Mouse (Mus musculus) MN1 (cell line): ENCODE results near the gene Gm49325.

Experiments used
- DNase-seq: peaks from one replicate; pipeline ENCODE4 v3.0.0-alpha.2; 2016; ENCODE audit warnings: low spot score

Gm49325 gene

DNA sequence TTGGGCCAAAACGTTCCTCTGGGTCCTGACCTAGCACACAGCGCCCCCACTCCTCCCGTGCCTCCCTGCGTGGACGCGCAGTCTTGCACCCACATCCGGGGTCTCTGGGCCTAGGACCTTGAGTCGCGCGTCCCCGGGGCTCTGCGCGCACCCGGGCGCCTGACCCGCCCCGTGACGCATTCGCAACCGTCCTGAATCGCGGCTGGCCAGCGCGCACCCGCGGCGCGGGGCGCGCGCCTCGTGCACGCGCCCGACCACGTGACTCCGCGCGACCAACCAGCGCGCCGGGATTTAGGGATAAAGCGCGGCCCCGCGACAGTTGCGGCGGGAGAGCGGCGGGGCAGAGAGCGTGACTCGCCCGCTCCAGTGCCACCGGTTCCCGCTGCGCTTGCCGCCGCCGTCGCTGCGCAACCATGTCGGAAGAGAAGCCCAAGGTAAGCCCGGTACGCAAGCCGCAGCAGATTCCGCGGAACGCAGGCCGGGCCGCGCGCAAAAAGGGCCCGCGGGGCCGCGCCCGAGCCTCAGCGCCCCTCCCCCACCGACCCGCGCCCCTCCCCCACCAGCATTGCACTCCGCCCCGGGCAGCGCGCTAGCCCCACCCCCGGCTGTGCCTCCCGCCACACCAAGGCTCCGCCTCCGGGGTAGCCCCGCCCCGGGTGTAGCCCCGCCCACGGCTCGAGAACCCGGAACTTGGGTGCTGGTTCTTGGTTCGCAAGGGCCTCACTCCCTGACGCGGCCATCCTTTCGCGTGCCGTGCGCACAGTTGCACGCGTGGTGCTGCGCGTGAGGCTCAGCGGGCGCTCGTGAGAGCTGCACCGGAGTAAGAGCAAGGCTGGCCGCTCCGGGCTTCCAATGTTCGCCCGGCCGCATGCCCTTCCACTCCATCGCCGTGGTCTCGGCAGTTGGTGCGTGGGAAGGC lies at the start of gene Gm49325, which contains the start of gene Sumo3:
Gene Gm49325, plus strand, starts transcription at position 290 of the 919 bp plus-strand sequence.
Gene Sumo3, plus strand, starts transcription at position 190 of the 919 bp plus-strand sequence.
- peak; percentile 98 for DNase-seq

DNA sequence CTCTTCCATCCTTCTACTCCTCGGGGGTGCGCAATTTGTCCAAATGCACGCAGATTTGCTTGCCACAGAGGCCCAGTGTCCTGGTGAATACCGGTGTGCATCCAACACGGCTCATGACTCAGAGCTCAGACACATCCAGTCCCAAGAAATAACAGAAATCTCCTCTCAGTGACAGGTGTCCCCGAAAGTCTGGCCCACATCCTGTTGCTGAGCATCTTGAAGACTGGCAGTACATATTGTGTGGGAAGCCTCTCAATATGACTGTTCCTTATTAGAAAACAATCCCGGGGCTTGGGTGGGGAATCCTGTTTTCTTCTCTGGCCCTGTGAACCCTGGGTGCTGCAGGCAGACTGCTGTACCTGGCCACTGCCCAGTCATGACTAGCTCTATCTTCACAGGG lies 49.4 kb upstream of the Gm49325 start:
- DNase-seq, result no peak

DNA sequence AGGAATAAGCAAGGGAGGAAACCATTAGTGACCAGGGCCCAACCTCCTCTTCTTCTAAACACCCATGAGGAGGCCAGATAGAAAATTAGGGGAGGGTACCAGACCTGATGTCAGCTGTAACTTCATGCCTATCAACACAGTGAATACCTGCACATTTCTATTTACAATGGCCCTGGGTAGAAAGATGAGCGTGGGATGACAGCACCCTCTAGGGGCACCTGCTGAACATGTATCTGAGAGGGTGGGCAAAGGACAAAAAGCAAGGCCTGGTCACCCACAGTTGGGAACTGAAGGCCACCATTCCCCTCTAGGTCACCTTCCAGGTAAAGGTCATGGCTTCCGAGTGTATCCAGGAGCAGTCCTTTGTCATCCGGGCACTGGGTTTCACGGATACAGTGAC lies 48.4 kb upstream of the Gm49325 start:
- DNase-seq, result no peak

DNA sequence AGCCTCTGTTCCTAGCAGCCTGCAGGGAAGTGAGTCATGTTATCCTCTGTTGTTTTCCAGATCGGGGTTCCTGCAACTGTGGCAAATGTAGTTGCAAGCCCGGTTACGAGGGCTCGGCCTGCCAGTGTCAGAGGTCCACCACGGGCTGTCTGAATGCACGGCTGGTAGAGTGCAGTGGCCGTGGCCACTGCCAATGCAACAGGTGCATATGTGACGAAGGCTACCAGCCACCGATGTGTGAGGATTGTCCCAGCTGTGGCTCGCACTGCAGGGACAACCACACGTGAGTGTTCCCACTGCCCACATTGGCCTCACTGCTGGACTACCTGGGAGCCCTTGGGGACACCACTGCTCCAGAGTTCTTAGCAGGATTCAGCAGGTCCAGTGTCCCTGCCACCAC lies 45.9 kb upstream of the Gm49325 start:
- DNase-seq, result no peak

DNA sequence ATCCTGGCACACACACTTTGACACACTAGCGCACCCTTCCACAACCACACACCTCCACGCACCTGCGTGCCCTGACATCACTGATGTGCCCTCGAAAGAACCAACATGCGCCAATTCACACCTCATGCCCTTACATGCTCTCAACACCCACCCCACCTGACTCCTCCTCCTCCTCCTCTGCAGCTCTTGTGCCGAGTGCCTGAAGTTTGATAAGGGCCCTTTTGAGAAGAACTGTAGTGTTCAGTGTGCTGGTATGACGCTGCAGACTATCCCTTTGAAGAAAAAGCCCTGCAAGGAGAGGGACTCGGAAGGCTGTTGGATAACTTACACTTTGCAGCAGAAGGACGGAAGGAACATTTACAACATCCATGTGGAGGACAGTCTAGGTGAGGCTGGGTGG lies 45.2 kb upstream of the Gm49325 start:
- no peak for DNase-seq

DNA sequence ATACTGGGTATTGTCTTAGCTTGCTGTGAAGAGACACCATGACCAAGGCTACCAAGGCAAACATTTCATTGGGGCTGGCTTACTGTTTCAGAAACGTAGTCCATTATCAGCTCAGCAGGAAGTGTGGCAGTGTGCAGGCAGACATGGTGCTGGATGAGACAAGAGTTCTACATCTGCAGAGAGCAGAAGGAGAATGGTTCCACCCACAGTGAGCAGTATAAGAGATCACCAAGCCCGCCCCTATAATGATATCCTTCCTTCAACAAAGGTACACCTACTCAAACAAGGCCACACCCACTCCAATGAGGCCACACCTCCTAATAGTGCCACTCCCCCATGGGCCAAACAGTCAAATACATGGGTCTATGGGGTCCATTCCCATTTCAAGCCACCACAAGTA lies 44.5 kb upstream of the Gm49325 start:
- no peak for DNase-seq

DNA sequence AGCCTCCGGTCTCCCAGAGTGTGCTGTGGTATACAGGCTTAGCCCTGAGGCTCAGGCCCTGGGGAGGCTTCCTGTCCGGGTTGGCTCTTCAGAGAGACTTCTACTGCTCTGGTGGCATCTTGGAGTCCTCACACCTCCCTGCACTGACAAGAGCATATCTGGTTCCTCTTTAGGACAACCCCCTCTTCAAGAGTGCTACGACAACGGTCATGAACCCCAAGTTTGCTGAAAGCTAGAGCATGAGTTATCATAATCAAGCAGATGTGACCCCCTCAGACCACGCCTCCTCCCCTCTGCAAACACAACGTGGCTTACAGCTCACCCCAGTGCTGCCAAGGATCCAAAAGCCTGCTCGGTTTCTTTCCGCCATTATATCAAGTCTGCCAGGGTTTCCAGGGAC lies 41.0 kb upstream of the Gm49325 start:
- DNase-seq, result no peak

DNA sequence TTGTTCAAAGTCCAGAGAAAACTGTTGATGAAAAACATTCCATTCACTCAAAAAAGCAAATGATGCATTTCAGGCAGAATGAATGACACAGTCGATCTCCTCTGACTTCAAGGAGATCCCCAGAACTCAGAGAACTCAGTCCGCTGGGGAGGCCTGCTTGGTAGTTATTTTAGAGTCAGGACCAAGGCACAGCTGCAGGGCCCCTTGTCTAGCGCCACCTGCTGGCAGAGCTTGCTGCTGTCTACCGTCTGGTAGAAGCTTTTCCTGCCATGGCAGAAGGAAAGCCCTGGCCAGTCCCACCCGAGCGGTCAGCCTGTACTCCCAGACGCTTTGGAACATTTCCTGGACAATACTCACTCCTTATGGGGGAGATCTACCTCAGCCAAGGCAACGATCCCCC lies 39.3 kb upstream of the Gm49325 start:
- peak; percentile 73 for DNase-seq

DNA sequence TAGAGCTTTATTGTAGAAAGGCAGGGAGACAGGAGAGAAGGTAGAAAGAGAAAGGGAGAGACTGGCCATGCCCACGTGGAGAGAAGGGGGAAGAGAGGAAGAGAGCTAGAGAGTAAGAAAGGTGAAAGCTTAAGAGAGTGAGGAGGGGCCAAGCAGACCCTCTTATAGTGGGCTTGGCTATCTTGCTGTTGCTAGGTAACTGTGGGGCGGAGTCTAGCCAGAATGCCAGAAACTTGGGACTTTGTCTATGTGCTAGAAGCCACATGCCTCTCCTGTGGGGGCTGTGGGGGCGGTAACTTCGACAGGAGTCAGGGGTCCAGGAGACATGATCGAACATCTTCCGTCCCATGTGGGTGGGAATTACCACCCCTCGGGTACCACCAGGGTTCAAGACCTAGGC lies 36.5 kb upstream of the Gm49325 start:
- no peak for DNase-seq

DNA sequence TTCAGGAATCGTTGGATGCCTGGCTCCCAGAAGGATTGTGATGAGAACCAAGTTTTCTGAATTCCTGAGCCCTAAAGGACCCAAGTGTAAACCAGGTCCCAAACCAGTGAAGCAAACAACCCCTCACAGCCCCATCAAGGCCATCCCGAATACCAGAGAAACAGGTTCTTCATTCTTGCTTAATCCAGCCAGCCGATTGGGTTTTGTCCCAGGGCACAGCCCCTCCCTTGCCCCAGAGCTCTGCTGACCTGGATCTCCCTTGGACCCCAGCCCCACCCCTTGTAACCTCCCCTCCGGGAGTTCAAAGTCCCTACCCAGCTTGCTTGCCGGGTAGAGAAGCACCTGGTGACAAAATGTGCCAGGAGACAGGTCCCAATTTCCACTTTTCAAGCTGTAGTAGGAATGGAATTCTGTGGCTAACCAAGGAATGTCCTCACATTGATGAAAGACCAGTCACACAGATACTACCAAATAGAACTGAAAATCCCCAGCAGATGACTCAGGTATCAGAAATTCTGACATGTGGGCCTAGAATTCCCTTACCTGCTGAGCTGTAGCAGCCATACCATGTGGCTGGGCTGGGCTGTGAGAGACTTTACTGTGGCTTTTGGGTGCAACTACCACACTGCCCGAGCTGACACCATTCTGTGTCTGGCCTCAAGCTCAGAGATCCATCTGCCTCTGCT lies 35.9 kb upstream of the Gm49325 start:
- no peak for DNase-seq

DNA sequence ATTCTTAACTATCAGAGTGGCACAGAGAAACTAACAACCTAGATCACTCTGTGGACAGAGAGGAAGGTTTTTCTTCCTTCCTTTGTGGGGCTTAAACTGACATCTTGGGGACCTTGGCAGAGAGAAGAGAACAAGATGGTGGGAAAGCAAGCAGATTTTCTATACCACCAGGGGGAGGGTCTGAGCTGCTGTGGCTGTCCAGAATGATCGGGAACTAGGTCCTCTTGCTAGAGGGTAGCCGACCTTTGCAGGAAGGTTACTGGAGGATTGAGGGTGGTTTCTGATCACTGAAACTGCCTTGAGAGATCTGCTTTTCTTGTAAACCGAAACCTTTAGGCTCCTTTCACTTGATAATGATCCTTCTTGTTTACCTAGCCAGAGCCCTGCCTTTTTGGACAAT lies 33.8 kb upstream of the Gm49325 start:
- DNase-seq, result peak; percentile 58

DNA sequence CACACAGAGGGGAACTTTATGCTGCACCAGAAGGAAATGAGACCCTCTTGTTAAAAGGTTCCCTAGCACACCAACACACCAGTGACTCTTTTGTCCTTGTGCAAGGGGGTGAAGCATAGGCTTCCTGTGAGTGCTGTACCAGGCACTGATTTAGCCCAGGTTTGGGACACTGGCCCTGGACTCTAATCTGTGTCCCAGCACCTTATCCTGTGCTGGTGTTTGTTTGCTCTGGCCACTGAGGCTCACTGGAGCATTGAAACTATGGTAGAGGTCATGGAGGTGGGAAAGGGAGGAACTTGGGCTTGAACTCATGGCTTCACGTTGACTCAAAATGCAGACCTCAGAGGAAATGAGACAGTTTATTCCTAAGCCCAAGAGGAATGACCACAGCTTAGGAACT lies 32.8 kb upstream of the Gm49325 start:
- DNase-seq, result no peak

DNA sequence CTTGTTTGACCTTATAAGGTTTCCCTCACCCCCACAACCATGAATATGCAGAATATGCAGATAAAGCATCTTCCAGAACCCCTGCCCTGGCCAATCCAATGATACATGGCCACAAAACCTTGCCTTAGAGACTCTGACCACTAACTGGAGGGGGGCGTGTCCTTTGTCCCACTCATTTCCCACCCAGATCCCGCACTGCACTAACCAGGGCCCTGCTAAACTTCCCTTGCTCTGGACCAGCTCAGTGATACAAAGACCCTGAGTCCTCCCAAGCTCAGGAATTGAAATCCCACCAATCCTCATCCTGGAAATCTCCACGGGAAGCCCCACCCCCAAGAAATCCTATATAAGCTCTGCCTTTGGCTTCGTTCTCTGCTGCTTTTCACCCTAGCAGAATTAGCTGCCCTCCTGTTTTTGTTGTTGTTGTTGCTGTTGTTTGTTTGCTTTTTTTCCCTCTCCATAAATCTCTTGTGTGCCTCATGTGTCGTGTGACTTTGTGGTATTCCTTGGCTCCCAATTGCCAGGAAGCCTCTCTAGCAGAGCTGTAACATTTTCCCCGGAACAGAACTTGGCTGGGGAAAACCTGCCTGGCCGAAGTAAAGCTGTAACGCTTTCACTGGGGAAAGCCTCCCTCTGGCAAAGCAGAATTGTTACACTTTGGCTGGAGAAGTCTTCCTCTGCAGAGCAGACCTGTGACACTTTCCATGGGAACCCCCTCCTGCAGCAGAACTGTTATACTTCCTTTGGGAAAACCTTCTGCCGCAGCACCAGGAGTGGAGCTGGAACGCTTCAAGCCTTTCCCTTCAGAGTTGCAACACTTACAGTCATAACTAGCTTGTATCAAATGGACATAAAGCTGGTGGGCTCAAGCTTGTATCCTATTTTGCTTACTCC lies 25.7 kb upstream of the Gm49325 start:
- DNase-seq, result no peak

DNA sequence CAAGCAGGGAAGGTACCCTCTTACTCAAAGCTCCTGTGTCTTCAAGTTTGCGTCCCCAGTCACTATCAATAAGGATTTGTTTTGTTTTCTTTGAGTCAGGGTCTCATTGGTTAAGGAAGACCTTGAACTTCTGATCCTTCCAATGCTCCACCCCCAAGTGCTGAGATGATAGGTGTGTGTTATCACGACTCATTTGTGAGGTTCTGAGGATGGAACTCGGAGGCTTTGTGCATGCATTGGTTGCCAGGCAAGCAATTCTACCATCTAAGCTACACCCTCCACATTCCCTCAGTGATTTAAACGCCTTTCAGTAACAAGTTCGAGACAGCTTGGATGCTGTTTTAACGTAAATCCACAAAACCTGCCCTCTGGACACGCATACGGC lies 25.0 kb upstream of the Gm49325 start:
- DNase-seq, result peak; percentile 21

DNA sequence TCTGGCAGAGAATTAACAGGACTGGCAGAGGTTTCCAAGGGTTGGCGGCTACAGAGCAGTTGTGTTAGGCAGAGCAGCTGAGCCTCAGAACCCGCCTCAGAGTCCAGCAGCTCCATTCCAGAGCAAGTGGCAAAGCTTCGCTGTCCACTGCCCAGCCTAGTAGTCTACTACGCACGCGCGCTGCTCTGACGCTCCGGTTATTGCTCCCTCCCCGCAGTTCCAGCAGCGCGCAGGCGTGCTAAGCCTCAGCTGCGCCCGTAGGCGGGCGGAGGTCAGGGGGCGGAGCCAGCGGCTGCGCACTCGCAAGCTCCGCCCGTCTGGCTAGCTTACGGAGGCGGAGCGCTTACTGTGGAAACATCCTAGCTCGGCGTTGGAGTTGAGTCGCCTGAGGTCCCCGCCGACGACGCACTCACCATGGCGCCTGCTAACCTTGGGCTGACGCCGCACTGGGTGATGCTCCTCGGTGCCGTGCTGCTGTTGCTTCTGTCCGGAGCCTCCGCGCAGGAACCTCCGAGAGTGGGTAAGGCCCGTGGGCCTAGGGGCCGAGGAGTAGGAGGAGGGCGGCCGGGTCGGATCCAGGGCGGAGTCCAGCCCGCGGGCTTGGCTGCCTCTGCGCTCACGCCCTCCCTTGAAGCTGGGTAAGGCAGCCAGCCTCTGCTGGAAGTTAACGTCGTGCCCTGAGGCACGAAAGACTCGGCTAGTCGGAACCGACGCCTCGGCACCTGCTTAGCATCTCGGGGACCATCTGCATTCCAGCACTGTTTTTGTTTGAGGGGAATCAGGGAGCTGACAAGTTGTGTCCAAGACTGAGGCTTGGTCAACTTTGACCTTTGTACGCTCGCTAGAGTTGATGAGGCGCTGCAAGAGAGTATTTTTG lies 24.4 kb upstream of the Gm49325 start, which contains the start of gene Pttg1ip:
Gene Pttg1ip, plus strand, starts transcription at position 313 of the 877 bp plus-strand sequence.
- peak; percentile 100 for DNase-seq

DNA sequence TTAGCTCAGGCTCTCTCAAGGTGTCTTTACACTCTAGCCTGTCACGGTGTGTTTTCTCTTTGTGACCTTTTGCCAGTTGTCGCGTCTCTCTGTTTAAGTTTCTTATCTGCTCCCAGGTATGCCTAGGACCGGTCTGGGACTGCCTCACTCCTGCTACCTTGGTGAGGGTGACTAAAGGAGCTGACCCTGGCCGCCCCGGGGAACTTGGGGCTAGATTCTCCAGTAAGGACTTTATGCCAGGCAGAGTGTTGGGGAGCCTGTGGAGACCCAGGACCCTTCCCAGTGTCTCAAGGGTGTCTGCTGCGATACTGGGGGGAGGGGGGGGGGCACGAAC lies 23.7 kb upstream of the Gm49325 start:
- no peak for DNase-seq

DNA sequence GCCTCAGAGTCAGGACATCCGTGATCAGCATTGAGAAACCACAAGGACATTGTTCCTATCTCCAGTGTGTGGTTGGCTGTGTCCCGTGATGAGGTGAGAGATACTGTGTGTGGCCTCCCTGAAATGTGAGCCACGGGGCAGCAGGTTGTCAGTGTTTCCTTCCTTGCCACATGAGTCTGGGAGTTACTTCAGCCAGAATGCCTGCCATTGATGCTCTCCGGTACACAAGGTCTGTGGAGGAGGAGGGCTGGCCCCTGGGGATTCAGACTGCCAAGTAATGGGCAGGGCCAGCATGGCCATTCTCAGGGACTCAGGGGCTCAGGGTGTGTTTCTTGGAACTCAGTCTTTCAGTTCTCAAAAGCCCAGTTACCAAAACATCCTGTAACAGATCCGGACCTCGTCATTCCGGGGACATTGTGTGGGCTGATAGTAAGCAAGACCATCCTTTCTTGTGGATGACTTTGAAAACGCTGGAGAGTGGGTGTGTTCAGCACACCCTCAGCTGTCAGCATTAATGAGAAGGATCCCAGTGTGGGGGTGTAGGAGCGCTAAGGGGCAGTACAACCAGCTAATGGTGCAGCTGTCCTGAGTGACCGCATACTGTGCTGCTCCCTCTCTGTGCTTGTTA lies 22.1 kb upstream of the Gm49325 start:
- peak; percentile 85 for DNase-seq

DNA sequence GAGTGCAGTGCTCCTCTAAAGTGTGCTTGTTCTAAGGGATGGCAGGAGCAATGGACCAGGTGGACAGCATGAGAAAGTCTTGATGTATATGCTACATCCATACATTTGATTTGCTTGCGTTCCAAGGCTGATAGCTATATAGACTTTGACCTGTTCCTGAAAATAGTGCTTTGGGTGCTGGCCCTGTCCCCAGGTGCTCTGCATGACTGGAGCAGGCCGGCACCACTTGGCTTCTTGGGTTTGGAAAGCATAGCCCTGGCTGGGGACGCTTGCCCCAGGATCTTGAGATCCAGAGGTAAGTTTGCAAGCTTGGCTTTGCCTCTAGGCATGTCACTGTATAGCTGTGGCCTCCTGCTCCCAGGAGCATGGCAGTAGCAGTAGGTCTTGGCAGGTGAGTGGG lies 19.4 kb upstream of the Gm49325 start:
- DNase-seq, result no peak

DNA sequence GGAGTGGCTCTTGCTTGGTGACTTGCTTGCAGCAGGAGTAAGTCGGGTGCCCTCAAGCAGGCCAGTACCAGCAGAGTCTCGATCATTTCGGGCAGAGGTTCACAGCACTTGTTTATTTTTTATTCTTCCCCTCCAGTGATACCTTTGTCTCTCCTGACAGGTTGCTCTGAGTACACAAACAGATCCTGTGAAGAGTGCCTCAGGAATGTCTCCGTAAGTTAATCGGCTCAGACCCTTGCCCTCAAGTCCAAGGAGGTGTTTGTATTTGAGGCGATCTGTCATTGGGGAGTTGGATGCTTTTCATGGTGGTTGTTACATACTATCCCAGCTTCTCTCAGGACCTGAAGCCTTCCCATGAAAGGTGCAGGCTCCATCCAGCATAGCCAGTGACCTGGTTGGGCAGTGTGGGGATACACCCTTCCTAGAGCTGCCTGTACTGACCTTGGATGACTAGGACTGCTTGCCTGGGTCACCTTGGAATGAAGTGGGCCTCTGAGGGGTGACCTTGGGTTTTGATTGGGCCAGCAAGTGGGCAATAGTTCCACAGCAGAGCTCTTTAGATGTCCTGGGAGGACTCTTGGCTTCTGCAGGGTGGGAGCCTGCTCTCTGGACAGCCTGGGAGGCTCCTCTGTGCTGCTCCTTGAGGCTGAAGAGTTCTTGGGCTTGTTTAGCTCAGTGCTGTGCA lies 18.8 kb upstream of the Gm49325 start:
- no peak for DNase-seq

DNA sequence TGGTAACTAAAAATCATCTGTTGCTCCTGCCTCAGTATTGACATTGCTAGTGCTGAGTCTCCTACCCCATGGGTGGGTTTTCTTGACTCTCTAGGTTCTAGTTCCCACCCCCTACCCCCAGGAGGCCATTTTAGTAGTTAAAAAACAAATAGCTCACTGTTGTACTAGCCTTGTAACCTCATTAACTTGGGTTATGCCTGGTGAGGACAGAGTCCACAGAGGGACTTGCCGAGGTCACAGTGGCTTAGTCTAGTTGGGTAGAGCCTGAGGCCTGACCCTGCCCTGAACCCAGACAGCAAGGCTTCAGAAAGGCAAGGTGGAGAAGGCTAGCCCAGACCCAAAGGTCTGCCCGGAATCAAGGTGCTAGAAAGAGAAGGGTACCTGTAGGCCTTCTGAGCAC lies 18.0 kb upstream of the Gm49325 start:
- no peak for DNase-seq
